ENCODE assay signal across 7 mouse cellular contexts in the genomic region with DNA sequence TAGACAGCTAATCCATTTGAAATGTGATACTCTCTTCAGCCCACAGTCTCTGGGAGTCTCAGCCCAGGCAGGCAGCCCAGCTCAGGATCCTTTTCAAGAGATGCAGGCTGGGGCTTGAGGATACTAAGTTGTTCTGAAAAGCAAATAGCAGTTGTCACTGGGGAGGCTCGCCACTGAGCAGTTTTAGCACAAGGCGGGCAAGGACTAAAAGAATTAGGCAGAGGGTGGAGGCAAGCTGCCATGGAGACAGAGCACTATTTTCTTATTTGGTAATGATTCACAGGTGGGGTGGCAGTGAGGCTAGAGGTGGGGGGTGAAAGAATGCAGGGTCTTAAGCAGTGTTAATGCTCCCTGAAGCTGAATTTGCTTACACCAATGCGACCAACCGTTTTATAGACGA.
A peak's percentile ranks its signal among the peaks of the same experiment; 100 is the strongest.
DNase-seq lines count a peak whose midpoint lies in the region; ATAC-seq lines count a peak whose summit lies in the region.

No protein-coding gene starts in this region.

- peaks cover 15% of the 10 kb centered on the region for H3K4me1 ChIP-seq in forebrain, embryonic 13.5 days
- H3K4me1 ChIP-seq in heart, embryonic 11.5 days (ENCODE audit: control insufficient read depth, insufficient read depth, low read length) = no peaks in the 10 kb centered on the region

- no peaks in the 10 kb centered on the region for H3K9me3 ChIP-seq in forebrain, embryonic 13.5 days (replicated peaks)
- H3K9me3 ChIP-seq in heart, embryonic 11.5 days (replicated peaks; ENCODE audit: control insufficient read depth, low read length) = no peaks in the 10 kb centered on the region

- no peak overlapping the region for H3K4me3 ChIP-seq in forebrain, embryonic 13.5 days
- H3K4me3 ChIP-seq in heart, embryonic 11.5 days (ENCODE audit: low read depth, low read length) = no peak overlapping the region

- no peaks in the 10 kb centered on the region for H3K36me3 ChIP-seq in forebrain, embryonic 13.5 days (ENCODE audit: poor library complexity, severe bottlenecking)
- H3K36me3 ChIP-seq in heart, embryonic 11.5 days (ENCODE audit: control insufficient read depth, insufficient read depth, low read length) = no peaks in the 10 kb centered on the region

- ATAC-seq in forebrain, embryonic 13.5 days = peak; percentile 57; the same call in 1 of the 2 replicates
- ATAC-seq in heart, embryonic 11.5 days (replicated peaks; ENCODE audit: insufficient number of reproducible peaks, low FRiP score, low TSS enrichment) = no peak

- peak; percentile 18 to 29 for DNase-seq in right cerebral cortex, adult 2 months (ENCODE audit: low spot score in 2 of 2)
- DNase-seq in right cerebral cortex, adult 18-20 months = no peak
- DNase-seq in kidney, postnatal 36 days = peak; percentile 66 to 70
- peak; percentile 31 for DNase-seq in yolk sac, embryonic 10.5 days (ENCODE audit: low spot score)
- DNase-seq in cerebellum, adult 11 months = no peak

- no peak overlapping the region for H3K9ac ChIP-seq in forebrain, embryonic 13.5 days
- H3K9ac ChIP-seq in heart, embryonic 11.5 days (ENCODE audit: low read depth, low read length) = no peak overlapping the region

- H3K27ac ChIP-seq in forebrain, embryonic 13.5 days = no peak overlapping the region
- no peak overlapping the region for H3K27ac ChIP-seq in heart, embryonic 11.5 days (ENCODE audit: low read depth, low read length)

- peaks cover 13% of the 10 kb centered on the region; the same call in 1 of the 2 replicates for H3K27me3 ChIP-seq in forebrain, embryonic 13.5 days
- no peaks in the 10 kb centered on the region for H3K27me3 ChIP-seq in heart, embryonic 11.5 days (ENCODE audit: control insufficient read depth, insufficient read depth, low read length)

- WGBS in forebrain, embryonic 13.5 days = 11% methylated on average over 5 of the region's 5 CpGs
- WGBS in heart, embryonic 11.5 days (ENCODE audit: insufficient replicate concordance) = 43% methylated on average over 5 of the region's 5 CpGs

- H3K4me2 ChIP-seq in forebrain, embryonic 13.5 days = no peak overlapping the region
- no peak overlapping the region for H3K4me2 ChIP-seq in heart, embryonic 11.5 days

Comparison
In these comparisons a context has a peak if more than half of its experiments do, and no peak if none do; other contexts are left out.
1. DNase-seq: peak in right cerebral cortex, adult 2 months (2 of 2), kidney, postnatal 36 days (2 of 2) and yolk sac, embryonic 10.5 days (single experiment); none in right cerebral cortex, adult 18-20 months (single experiment) and cerebellum, adult 11 months (single experiment).